Mouse (Mus musculus) bone marrow, adult 2 months (tissue): ENCODE results near the gene Plch2.

Source experiments
- CTCF ChIP-seq: fragments of 200-500 bp; IDR thresholded peaks from 2 replicates; pipeline ENCODE4 v1.5.1; 2011; ENCODE audit warnings: low read length, control low read depth; ENCODE audit not compliant: control insufficient read depth, insufficient read depth
- POLR2A ChIP-seq: fragments of 200-500 bp; IDR thresholded peaks from 2 replicates; pipeline ENCODE4 v1.6.1; 2011; ENCODE audit warnings: low read depth, mild to moderate bottlenecking, control low read depth, low read length, borderline replicate concordance; ENCODE audit not compliant: control insufficient read depth

DNA sequence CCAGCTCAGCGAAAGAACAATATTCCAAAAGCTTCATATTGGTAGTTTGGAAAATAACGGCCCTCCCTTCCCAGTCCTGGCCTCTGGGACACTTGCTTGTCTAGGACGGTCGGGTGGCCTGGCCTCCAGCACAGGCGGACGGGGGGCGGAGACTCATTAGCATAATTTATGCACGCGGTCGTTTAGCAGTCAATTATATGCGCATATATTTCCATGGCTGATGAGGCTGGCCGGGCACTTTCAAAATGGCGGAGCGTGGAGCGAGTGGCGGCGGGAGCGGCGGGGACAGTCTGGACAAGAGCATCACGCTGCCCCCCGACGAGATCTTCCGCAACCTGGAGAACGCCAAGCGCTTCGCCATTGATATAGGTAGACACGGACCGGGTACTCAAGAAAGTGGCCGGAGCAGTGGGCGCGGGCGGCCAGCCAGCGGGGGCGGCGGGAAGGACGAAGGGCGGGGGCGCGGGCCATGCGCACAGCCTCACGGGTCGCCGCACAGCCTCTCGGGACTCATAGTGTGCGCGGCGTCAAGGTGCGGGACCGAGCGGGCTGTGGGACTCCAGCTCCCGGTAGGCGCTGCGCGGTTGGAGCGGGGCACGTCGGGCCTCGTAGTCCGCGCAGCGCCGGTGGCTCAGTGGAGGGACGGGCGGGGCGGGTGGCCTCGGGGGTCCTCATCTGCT, 92.5 kb downstream of the Plch2 start, which contains the start of gene Pank4:
- TF ChIP-seq POLR2A (peak; percentile 93), CTCF (no peak)
